Mouse (Mus musculus) intestine, postnatal 0 days (tissue): ENCODE results near the gene Slc12a8. TPM values are rescaled to one million over a fixed set of nuclear protein-coding genes. Genes with fewer than 3 reads are reported as not detected.

Experiments
- ATAC-seq: fragments of 200-750 bp; cut with Nextera tagmentation; 2 replicates; pipeline ENCODE4 v1.8.0; 2017; ENCODE audit warnings: mild to moderate bottlenecking, moderate TSS enrichment, moderate library complexity
- H3K27ac ChIP-seq: fragments of 300-500 bp; sonication (generic); 2 replicates; pipeline ENCODE4 v1.5.1; 2014; ENCODE audit warnings: mild to moderate bottlenecking, low read depth, low read length, moderate library complexity
- H3K27me3 ChIP-seq: fragments of 300-500 bp; sonication (generic); replicated peaks from 2 replicates; pipeline ENCODE4 v1.6.1; 2014; ENCODE audit warnings: low read length, mixed read lengths; ENCODE audit not compliant: control insufficient read depth, insufficient read depth
- H3K36me3 ChIP-seq: fragments of 300-500 bp; sonication (generic); 2 replicates; pipeline ENCODE4 v1.6.1; 2014; ENCODE audit warnings: mild to moderate bottlenecking, moderate library complexity; ENCODE audit not compliant: control insufficient read depth, insufficient read depth
- H3K4me1 ChIP-seq: fragments of 300-500 bp; sonication (generic); replicated peaks from 2 replicates; pipeline ENCODE4 v1.6.1; 2014; ENCODE audit warnings: antibody characterized with exemption, low read length, mixed read lengths; ENCODE audit not compliant: control insufficient read depth, insufficient read depth
- H3K4me2 ChIP-seq: fragments of 300-500 bp; sonication (generic); replicated peaks from 2 replicates; pipeline ENCODE4 v1.6.1; 2014; ENCODE audit warnings: low read depth, mild to moderate bottlenecking, moderate library complexity
- H3K4me3 ChIP-seq: fragments of 300-500 bp; sonication (generic); 2 replicates; pipeline ENCODE4 v1.5.1; 2014; ENCODE audit warnings: low read depth, low read length
- H3K9ac ChIP-seq: fragments of 300-500 bp; sonication (generic); 2 replicates; pipeline ENCODE4 v1.6.1; 2014; ENCODE audit warnings: mild to moderate bottlenecking, low read depth, low read length
- H3K9me3 ChIP-seq: fragments of 300-500 bp; sonication (generic); 2 replicates; pipeline ENCODE4 v1.6.1; 2016; ENCODE audit warnings: mixed run types; ENCODE audit not compliant: control insufficient read depth
- CTCF ChIP-seq: sonication (generic); IDR thresholded peaks from 2 replicates; pipeline ENCODE4 v1.5.1; 2016; ENCODE audit warnings: low read depth, mild to moderate bottlenecking, control low read depth, antibody characterized with exemption, moderate library complexity
- WGBS: fragments of 180-500 bp; shearing (Covaris S2); extraction: QIAGEN DNeasy Blood & Tissue Kit; methylation state at CpG from one replicate; pipeline ENCODE4 v1.1.7; 2014; 5-methylcytosine and 5-hydroxymethylcytosine counted together
- polyA plus RNA-seq: library from polyadenylated mRNA; unstranded; fragments of >200 nt; fragmentation: Nextera tagmentation; extraction: Ambion mirVana; gene quantifications from 2 replicates; pipeline ENCODE4 v1.2.1, GENCODE M21; 2015

Gene Slc12a8
- polyA plus RNA-seq, 1 experiment from 2014 or later = 4.9 TPM

DNA sequence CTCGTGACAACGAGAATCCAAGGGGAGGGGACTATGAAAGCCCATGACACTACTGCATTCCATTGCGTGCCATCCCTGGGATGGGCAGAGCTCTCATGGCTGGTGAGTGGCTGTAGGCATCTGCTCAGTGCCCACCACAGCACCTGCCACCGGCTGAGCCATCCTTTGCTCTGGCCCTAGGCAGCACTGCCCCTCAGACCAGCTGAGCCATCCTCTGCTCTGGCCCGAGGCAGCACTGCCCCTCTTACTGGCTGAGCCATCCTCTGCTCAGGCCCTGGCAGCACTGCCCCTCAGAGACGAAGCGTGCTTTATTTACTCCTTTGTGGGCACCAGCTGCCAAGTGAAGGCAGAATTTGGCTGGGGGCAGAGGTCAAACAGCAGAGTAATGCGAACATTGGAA, 94.2 kb downstream of the Slc12a8 start:
- Histone ChIP-seq H3K36me3 (no peaks in the 10 kb centered on the region), H3K4me2 (no peak overlapping the region), H3K4me1 (no peaks in the 10 kb centered on the region), H3K9me3 (no peaks in the 10 kb centered on the region), H3K27ac (no peak overlapping the region), H3K4me3 (no peak overlapping the region), H3K27me3 (no peaks in the 10 kb centered on the region), H3K9ac (no peak overlapping the region)
- TF ChIP-seq CTCF = no peak
- 78% methylated on average over 8 of the region's 8 CpGs for WGBS
- no peak for ATAC-seq

DNA sequence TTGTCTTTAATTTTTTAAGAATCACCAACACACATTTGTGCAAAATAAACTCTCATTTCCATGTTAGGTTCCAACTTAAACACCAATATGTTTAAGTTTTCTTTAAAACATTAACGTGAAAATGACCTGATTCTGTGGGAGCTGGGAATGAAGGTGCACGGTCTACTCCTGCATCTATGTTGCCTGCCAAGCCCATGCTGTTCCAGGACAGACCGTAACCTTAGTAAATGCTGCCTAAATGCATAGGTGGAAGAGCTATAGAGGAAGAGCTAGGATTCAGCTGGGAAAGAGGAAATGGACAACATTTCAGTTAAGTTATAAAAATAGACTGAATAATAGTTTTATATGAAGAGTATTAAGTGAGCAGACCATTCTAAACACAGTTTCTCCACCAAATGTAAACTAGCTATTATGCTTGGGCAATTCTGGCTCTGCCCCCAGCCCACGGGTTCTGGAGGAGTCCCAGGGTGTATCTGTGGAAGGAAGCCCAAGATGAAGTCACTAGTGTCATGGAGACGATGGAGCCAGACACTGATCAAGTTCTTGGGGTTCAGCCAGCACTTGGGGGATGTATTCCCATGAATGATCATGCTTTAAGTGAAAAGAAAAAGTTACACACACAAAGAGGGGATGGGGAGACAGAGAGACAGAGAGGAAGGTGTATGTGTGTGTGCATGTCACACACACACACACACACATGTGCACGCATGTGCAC, 95.1 kb downstream of the Slc12a8 start:
- H3K9me3 ChIP-seq = no peaks in the 10 kb centered on the region
- H3K27me3 ChIP-seq = no peaks in the 10 kb centered on the region
- TF ChIP-seq CTCF = no peak
- 63% methylated on average over 6 of the region's 6 CpGs for WGBS
- H3K4me2 ChIP-seq = no peak overlapping the region
- H3K9ac ChIP-seq = no peak overlapping the region
- H3K27ac ChIP-seq = no peak overlapping the region
- no peak overlapping the region for H3K4me3 ChIP-seq
- no peaks in the 10 kb centered on the region for H3K4me1 ChIP-seq
- no peak for ATAC-seq
- no peaks in the 10 kb centered on the region for H3K36me3 ChIP-seq

DNA sequence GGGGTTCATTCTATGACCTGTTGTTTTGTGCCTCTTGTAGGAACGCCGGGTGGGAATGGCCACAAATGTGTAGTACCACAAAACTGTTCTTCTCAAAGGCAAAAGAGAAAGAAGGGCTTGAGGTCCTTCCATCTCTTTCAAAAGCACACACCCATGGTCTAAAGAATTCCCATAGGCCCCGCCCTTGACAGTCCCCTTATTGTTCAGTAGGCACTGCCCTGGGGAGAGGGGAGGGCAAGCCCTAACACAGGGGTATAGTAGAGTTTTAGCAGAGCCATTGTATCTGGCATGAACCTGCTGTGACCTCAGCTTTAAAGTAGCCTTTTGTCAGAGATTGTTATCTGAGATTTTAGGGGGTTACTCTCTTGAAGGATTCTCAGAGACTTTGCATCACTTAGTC, 98.9 kb downstream of the Slc12a8 start:
- Histone ChIP-seq H3K9me3 (no peaks in the 10 kb centered on the region), H3K9ac (no peak overlapping the region), H3K36me3 (no peaks in the 10 kb centered on the region), H3K4me3 (no peak overlapping the region), H3K27ac (no peak overlapping the region), H3K27me3 (no peaks in the 10 kb centered on the region), H3K4me1 (no peaks in the 10 kb centered on the region), H3K4me2 (no peak overlapping the region)
- no peak for ATAC-seq
- TF ChIP-seq CTCF = no peak
- 87% methylated on average over 3 of the region's 3 CpGs for WGBS

DNA sequence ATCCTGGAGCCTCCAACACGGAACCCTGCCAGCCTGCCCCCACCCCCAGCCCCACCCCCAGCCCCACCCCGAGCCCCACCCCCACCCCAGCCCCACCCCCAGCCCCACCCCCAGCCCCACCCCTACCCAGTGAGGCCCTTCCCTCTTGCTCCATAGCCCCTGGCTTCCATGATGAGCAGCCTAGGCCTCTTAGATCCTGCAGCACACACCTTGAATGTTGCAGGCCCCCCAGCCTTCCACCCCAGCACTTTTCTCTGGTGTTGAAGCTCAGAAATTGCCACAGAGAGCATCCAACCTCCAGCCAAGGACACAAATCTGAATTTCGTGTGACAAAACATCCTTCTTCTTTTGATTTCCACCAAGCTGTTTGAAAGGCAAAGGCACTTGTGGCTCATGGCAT, 104.7 kb downstream of the Slc12a8 start:
- Histone ChIP-seq H3K4me2 (no peak overlapping the region), H3K27ac (no peak overlapping the region), H3K9ac (no peak overlapping the region), H3K27me3 (no peaks in the 10 kb centered on the region), H3K4me3 (no peak overlapping the region), H3K9me3 (no peaks in the 10 kb centered on the region), H3K36me3 (no peaks in the 10 kb centered on the region), H3K4me1 (no peaks in the 10 kb centered on the region)
- no peak for TF ChIP-seq CTCF
- no peak for ATAC-seq
- WGBS = 50% methylated on average over 3 of the region's 3 CpGs

DNA sequence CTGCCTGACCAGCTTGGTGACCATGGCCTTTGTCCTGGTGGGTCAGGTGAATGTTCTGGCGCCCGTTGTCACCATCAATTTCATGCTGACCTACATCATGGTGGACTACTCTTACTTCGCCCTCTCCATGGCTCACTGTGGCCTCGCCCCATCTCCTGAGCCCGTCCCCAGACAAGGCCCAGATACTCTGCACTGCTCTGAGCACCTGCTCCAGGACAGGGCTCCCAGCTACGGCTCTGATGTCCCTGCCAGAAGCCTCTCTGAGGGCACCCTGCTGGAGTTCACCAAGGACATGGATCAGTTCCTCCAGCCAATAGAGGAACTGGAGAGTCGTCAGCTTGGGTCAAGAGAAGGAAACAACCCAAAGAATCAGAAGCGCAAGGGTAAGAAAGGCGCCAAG, 107.5 kb downstream of the Slc12a8 start:
- H3K4me3 ChIP-seq = no peak overlapping the region
- no peak for ATAC-seq
- H3K9me3 ChIP-seq = no peaks in the 10 kb centered on the region
- H3K9ac ChIP-seq = no peak overlapping the region
- no peaks in the 10 kb centered on the region for H3K36me3 ChIP-seq
- no peak for TF ChIP-seq CTCF
- H3K27ac ChIP-seq = no peak overlapping the region
- 93% methylated on average over 9 of the region's 9 CpGs for WGBS
- H3K4me2 ChIP-seq = no peak overlapping the region
- H3K4me1 ChIP-seq = no peaks in the 10 kb centered on the region
- no peaks in the 10 kb centered on the region for H3K27me3 ChIP-seq

DNA sequence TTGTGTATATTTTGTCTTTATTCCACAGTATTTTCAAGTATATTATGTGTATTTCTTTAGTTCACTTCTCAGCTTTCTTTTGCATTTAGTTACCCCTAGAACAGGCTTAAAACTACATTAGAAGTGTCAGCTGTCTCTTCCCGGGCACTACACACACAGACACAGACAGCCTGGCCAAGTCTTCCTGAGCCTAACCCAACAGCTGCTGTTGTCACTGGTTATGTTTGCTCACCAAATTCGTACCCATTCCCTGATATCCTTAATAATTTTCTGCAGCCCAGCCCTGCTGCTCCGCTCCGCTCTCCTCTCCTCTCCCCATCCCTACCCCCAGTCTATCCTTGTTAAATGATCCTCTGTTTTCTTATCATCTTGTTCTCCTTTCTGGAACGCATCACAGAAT, 112.4 kb downstream of the Slc12a8 start:
- ATAC-seq = no peak
- 82% methylated on average over 5 of the region's 5 CpGs for WGBS
- no peak for TF ChIP-seq CTCF
- Histone ChIP-seq H3K36me3 (no peaks in the 10 kb centered on the region), H3K4me3 (no peak overlapping the region), H3K9ac (no peak overlapping the region), H3K4me2 (no peak overlapping the region), H3K4me1 (no peaks in the 10 kb centered on the region), H3K9me3 (no peaks in the 10 kb centered on the region), H3K27me3 (no peaks in the 10 kb centered on the region), H3K27ac (no peak overlapping the region)
